Mouse (Mus musculus) testis, postnatal 10 days (tissue): ENCODE measurements around the gene Timmdc1.
A peak's percentile ranks its signal among the peaks of the same experiment; 100 is the strongest.

Experiments
- DNase-seq: peaks from one replicate; pipeline ENCODE4 v3.0.0; 2021; ENCODE audit warnings: low spot score

The Timmdc1 gene

GRCm38 (mm10) chr16:38463305-38463704 lies 59.2 kb downstream of the Timmdc1 start:
- no peak for DNase-seq

- DNase-seq = no peak
Measured at GRCm38 (mm10) chr16:38462161-38462560, 60.3 kb downstream of the Timmdc1 start.

- DNase-seq = no peak
Measured at GRCm38 (mm10) chr16:38461749-38462148, 60.7 kb downstream of the Timmdc1 start.

- no peak for DNase-seq
Measured at GRCm38 (mm10) chr16:38459990-38460389, 62.5 kb downstream of the Timmdc1 start.

GRCm38 (mm10) chr16:38458600-38459280 lies 63.7 kb downstream of the Timmdc1 start:
- no peak for DNase-seq

GRCm38 (mm10) chr16:38456812-38457567 lies 65.5 kb downstream of the Timmdc1 start:
- no peak for DNase-seq

GRCm38 (mm10) chr16:38455511-38456418 lies 66.7 kb downstream of the Timmdc1 start, which contains the start of gene Cd80:
Gene Cd80 (plus strand): TSS chr16:38455561.
- no peak for DNase-seq

GRCm38 (mm10) chr16:38454533-38455254 lies 67.8 kb downstream of the Timmdc1 start:
- no peak for DNase-seq

GRCm38 (mm10) chr16:38453952-38454351 lies 68.5 kb downstream of the Timmdc1 start:
- no peak for DNase-seq

GRCm38 (mm10) chr16:38453203-38453553 lies 69.3 kb downstream of the Timmdc1 start:
- no peak for DNase-seq

- DNase-seq = peak; percentile 92
Measured at GRCm38 (mm10) chr16:38452442-38453202, 69.8 kb downstream of the Timmdc1 start, which contains the start of gene Adprh. Gene Adprh (minus strand): TSS chr16:38452703.

- DNase-seq = no peak
Measured at GRCm38 (mm10) chr16:38451421-38452205, 70.8 kb downstream of the Timmdc1 start.

- no peak for DNase-seq
Measured at GRCm38 (mm10) chr16:38450707-38451106, 71.8 kb downstream of the Timmdc1 start.

- no peak for DNase-seq
Measured at GRCm38 (mm10) chr16:38448458-38448857, 74.0 kb downstream of the Timmdc1 start.
